Mouse (Mus musculus) CH12.LX (cell line): Measurements from ENCODE around the gene Ggt5. TPM values are rescaled to one million over a fixed set of nuclear protein-coding genes. Genes with fewer than 3 reads are reported as not detected.

Experiments
- DNase-seq: peaks from one replicate; pipeline ENCODE4 v3.0.0-alpha.2; 2013; ENCODE audit errors: extremely low read depth
- H3K27ac ChIP-seq: 2 replicates; pipeline ENCODE4 v1.5.1; 2012; ENCODE audit warnings: low read depth, mild to moderate bottlenecking, control low read depth, moderate library complexity; ENCODE audit not compliant: insufficient read depth
- H3K27me3 ChIP-seq: replicated peaks from 2 replicates; pipeline ENCODE3; 2012; ENCODE audit warnings: inconsistent platforms
- H3K36me3 ChIP-seq, 2 experiments: replicated peaks in 1 of 2; 2 replicates each; pipeline versions ENCODE3 to v1.6.1; 2012; ENCODE audit warnings: inconsistent platforms in 1 of 2, low read length in 1 of 2, mild to moderate bottlenecking in 1 of 2, mixed read lengths in 1 of 2, moderate library complexity in 1 of 2; ENCODE audit not compliant: control insufficient read depth in 1 of 2, insufficient read depth in 1 of 2
- H3K4me1 ChIP-seq, 2 experiments: 2 replicates each; pipeline ENCODE4 v1.6.1; 2012; ENCODE audit warnings: inconsistent platforms in 1 of 2, moderate library complexity in 1 of 2; ENCODE audit not compliant: insufficient read depth in 2 of 2, control insufficient read depth in 1 of 2
- H3K4me2 ChIP-seq: 2 replicates; pipeline ENCODE4 v1.6.1; 2012; ENCODE audit warnings: low read depth, mild to moderate bottlenecking, control low read depth; ENCODE audit not compliant: poor library complexity, insufficient read depth, severe bottlenecking
- H3K4me3 ChIP-seq, 3 experiments: fragments of 150-350 bp in 1 of 3; sonication (generic) in 1 of 3; replicated peaks in 1 of 3; 2 replicates each; pipeline versions ENCODE3 to v1.5.1; 2011 to 2012; ENCODE audit warnings: low read depth in 2 of 3, low read length in 2 of 3, mild to moderate bottlenecking in 2 of 3, moderate library complexity in 2 of 3, control low read depth in 1 of 3, improper control_type of control experiment in 1 of 3, inconsistent platforms in 1 of 3, mixed read lengths in 1 of 3; ENCODE audit not compliant: poor library complexity in 1 of 3
- H3K79me2 ChIP-seq: replicated peaks from 2 replicates; pipeline ENCODE4 v1.6.1; 2012; ENCODE audit warnings: mild to moderate bottlenecking, moderate library complexity; ENCODE audit not compliant: control insufficient read depth, poor library complexity, insufficient read depth, severe bottlenecking; ENCODE audit errors: extremely low read depth
- H3K9ac ChIP-seq: 2 replicates; pipeline ENCODE4 v1.6.1; 2012; ENCODE audit warnings: low read depth, mild to moderate bottlenecking, control low read depth, moderate library complexity; ENCODE audit not compliant: insufficient read depth
- H3K9me3 ChIP-seq: replicated peaks from 2 replicates; pipeline ENCODE3; 2012; ENCODE audit warnings: low read length, inconsistent platforms, mixed read lengths
- CHD2 ChIP-seq: IDR thresholded peaks from 2 replicates; pipeline ENCODE4 v1.6.1; 2011; ENCODE audit warnings: low read length, improper control_type of control experiment
- E2F4 ChIP-seq: IDR thresholded peaks from 2 replicates; pipeline ENCODE4 v1.6.1; 2011; ENCODE audit warnings: low read depth, low read length, improper control_type of control experiment; ENCODE audit not compliant: insufficient replicate concordance
- EP300 ChIP-seq: IDR thresholded peaks from 2 replicates; pipeline ENCODE4 v1.6.1; 2011; ENCODE audit warnings: low read length, improper control_type of control experiment
- ETS1 ChIP-seq: conservative IDR thresholded peaks from 2 replicates; pipeline ENCODE4 v1.6.1; 2012; ENCODE audit warnings: low read depth, mild to moderate bottlenecking, inconsistent platforms, low read length, improper control_type of control experiment, moderate library complexity
- MAFK ChIP-seq: IDR thresholded peaks from 2 replicates; pipeline ENCODE4 v1.6.1; 2011; ENCODE audit warnings: low read length, improper control_type of control experiment; ENCODE audit not compliant: insufficient replicate concordance
- MAX ChIP-seq: IDR thresholded peaks from 2 replicates; pipeline ENCODE4 v1.6.1; 2011; ENCODE audit warnings: low read length, improper control_type of control experiment
- MYC ChIP-seq: IDR thresholded peaks from 2 replicates; pipeline ENCODE4 v1.6.1; 2011; ENCODE audit warnings: low read depth, mild to moderate bottlenecking, improper control_type of control experiment, low read length
- POLR2AphosphoS2 ChIP-seq: IDR thresholded peaks from 2 replicates; pipeline ENCODE4 v1.6.1; 2011; ENCODE audit warnings: low read depth, low read length, improper control_type of control experiment
- RAD21 ChIP-seq: IDR thresholded peaks from 2 replicates; pipeline ENCODE4 v1.6.1; 2011; ENCODE audit warnings: low read depth, mild to moderate bottlenecking, low read length, improper control_type of control experiment, moderate library complexity
- SIN3A ChIP-seq: IDR thresholded peaks from 2 replicates; pipeline ENCODE4 v1.6.1; 2012; ENCODE audit warnings: low read length, improper control_type of control experiment, inconsistent platforms
- SMC3 ChIP-seq: IDR thresholded peaks from 2 replicates; pipeline ENCODE4 v1.6.1; 2011; ENCODE audit warnings: low read depth, low read length, improper control_type of control experiment
- TBP ChIP-seq: conservative IDR thresholded peaks from 2 replicates; pipeline ENCODE4 v1.6.1; 2011; ENCODE audit warnings: low read depth, low read length, improper control_type of control experiment
- USF2 ChIP-seq: conservative IDR thresholded peaks from 2 replicates; pipeline ENCODE4 v1.6.1; 2011; ENCODE audit warnings: low read depth, low read length, improper control_type of control experiment
- ZMIZ1 ChIP-seq: IDR thresholded peaks from 2 replicates; pipeline ENCODE4 v1.6.1; 2012; ENCODE audit warnings: low read depth, mild to moderate bottlenecking, inconsistent platforms, low read length, improper control_type of control experiment
- ZNF384 ChIP-seq: IDR thresholded peaks from 2 replicates; pipeline ENCODE4 v1.6.1; 2012; ENCODE audit warnings: low read depth, low read length, improper control_type of control experiment, inconsistent platforms
- dilution Hi-C: fragments of 300-500 bp; cut with MboI; formaldehyde crosslinking; loops from 2 replicates; pipeline ENCODE4 v1.14.3; 2020; ENCODE audit warnings: low sequenced_read_pairs; ENCODE audit not compliant: extremely low pct_unique_long_range_greater_than_20kb, extremely low pct_ligation_motif_present
- in situ Hi-C: fragments of 300-500 bp; cut with MboI; formaldehyde crosslinking; loops from 3 replicates; pipeline ENCODE4 v1.14.3; 2019; ENCODE audit warnings: low sequenced_read_pairs, low pct_ligation_motif_present, low pct_unique_long_range_greater_than_20kb, mixed read lengths
- polyA plus RNA-seq: library from polyadenylated mRNA; unstranded; fragments of >175 nt; gene quantifications from 2 replicates; pipeline ENCODE4 v1.2.1, GENCODE M21; 2012; ENCODE audit warnings: low read depth; ENCODE audit not compliant: insufficient read length
- total RNA-seq, 2 experiments: library from RNA; depleted of rRNA; stranded (reverse); fragments of 300-350 nt in 1 of 2; fragments of >200 nt in 1 of 2; gene quantifications; 2 replicates each; pipeline ENCODE4 v1.2.3; 2012 to 2014

Ggt5 gene
- total RNA-seq (2012; rRNA removed): not detected in 2 replicates
- total RNA-seq (2014; rRNA removed): not detected in 2 replicates
- polyA plus RNA-seq: not detected in 2 replicates

DNA sequence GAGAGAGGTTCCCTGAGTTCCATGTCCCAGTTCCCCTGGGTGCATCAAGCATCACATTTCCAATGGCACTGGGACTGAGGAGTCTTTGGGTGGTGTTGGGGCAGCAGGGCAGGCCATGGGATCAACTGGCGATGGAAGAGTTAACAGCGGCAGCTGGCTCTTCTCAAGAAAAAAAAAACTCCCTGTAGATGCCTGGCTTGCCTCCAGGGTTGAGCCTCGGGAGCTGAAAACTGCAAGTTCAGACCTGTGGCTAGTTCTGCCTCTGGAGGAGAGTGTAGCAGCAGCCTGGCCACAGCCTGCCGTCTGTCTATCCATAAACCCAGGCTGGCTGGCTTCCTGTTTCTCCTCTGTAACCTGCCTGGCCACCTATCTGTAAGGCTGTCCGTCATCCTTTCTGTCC lies at the start of gene Ggt5:
Gene Ggt5, plus strand, starts transcription at position 212 of the 400 bp plus-strand sequence.
- Histone ChIP-seq H3K9ac (no peak within 1 kb of the TSS), H3K36me3 (no peaks in the 10 kb centered on the region), H3K4me1 (peaks cover 20 to 53% of the 10 kb centered on the region in 2 experiments), H3K4me2 (no peak within 1 kb of the TSS), H3K27ac (no peak within 1 kb of the TSS), H3K27me3 (peaks cover 2% of the 10 kb centered on the region), H3K79me2 (no peaks in the 10 kb centered on the region), H3K9me3 (no peaks in the 10 kb centered on the region), H3K4me3 (no peak within 1 kb of the TSS)
- no peak for DNase-seq
- in situ Hi-C loops (loop anchor here (10.0 to 25.0 kb wide), 3 partner anchors 46 to 373 kb away; partner anchors contain the start of genes Gm5134 and Gstt2), dilution Hi-C loops (no loop called here)
- TF ChIP-seq RAD21 (no peak), ZNF384 (peak; percentile 15; the same call in 1 of the 2 replicates)

DNA sequence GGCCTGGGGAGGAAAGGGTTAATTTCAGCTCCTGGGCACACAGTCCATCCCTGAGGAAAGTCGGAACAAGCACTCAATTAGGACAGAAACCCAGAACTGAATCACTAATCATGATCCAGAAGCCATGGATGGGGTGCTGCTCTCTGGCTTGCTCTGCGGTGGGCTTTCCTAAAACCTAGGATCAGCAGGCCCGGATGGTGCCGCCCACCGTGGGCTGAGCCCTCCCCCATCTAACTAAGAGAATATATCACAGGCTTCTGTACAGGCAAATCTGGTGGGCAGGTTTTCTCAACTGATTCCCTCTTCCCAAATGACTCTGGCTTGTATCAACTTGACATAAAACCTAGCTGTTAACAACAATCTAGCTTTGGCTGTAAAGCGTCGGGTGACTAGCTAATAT lies 41.2 kb upstream of the Ggt5 start:
- Histone ChIP-seq H3K4me3 (no peak overlapping the region), H3K9ac (no peak overlapping the region), H3K9me3 (peaks cover 3% of the 10 kb centered on the region), H3K36me3 (no peaks in the 10 kb centered on the region), H3K4me1 (peaks cover 0 to 4% of the 10 kb centered on the region in 2 experiments; a peak in 1 of 4 replicates), H3K27me3 (no peaks in the 10 kb centered on the region), H3K27ac (no peak overlapping the region), H3K4me2 (no peak overlapping the region), H3K79me2 (no peaks in the 10 kb centered on the region)
- dilution Hi-C loops (no loop called here), in situ Hi-C loops (no loop called here)
- no peak for DNase-seq
- no peak for TF ChIP-seq USF2
- no peak for TF ChIP-seq POLR2AphosphoS2
- no peak for TF ChIP-seq ETS1
- TF ChIP-seq SMC3: no peak
- TF ChIP-seq SIN3A: no peak
- TF ChIP-seq ZMIZ1: no peak
- TF ChIP-seq CHD2: no peak
- no peak for TF ChIP-seq MAFK
- TF ChIP-seq MYC: no peak
- no peak for TF ChIP-seq EP300

DNA sequence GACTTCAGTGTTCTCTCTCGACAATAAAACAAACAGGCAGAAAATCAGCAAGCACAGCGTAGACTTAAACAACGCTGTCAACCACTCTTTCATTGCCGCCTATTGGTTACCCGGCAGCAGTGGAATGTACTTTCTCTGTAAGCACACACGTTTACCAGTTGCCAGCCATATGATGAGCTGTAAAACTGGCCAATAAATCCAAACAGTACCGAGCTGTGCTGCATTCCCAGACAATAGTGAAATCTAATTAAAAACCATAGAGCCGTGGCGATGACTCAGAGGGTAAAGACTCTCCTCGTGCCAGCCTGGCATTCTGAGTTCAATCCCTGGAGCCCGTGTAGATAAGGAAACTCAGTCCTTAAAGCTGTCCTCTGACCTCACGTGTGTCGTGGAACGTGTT lies 40.7 kb upstream of the Ggt5 start:
- in situ Hi-C loops: no loop called here
- H3K4me2 ChIP-seq: no peak overlapping the region
- DNase-seq: no peak

More for the DNA sequence above, 40.7 kb upstream of the Ggt5 start:
- Histone ChIP-seq H3K4me3 (no peak overlapping the region), H3K9ac (no peak overlapping the region), H3K4me1 (peaks cover 0 to 4% of the 10 kb centered on the region in 2 experiments; a peak in 1 of 4 replicates), H3K36me3 (no peaks in the 10 kb centered on the region), H3K27ac (no peak overlapping the region), H3K9me3 (peaks cover 3% of the 10 kb centered on the region), H3K79me2 (no peaks in the 10 kb centered on the region), H3K27me3 (no peaks in the 10 kb centered on the region)
- no peak for TF ChIP-seq E2F4
- TF ChIP-seq SMC3: no peak
- TF ChIP-seq TBP: no peak
- no peak for TF ChIP-seq MAX
- no peak for TF ChIP-seq MYC
- no peak for TF ChIP-seq POLR2AphosphoS2
- dilution Hi-C loops: no loop called here
